Mouse (Mus musculus) thymus, adult 2 months (tissue): Measurements from ENCODE around the gene Map1lc3a.

Experiments used
- CTCF ChIP-seq: fragments of 200-500 bp; IDR thresholded peaks from 2 replicates; pipeline ENCODE4 v1.5.1; 2012; ENCODE audit warnings: mild to moderate bottlenecking, control low read depth, low read length, moderate library complexity, borderline replicate concordance; ENCODE audit not compliant: control insufficient read depth, poor library complexity, insufficient read depth; ENCODE audit errors: extremely low read depth
- POLR2A ChIP-seq: fragments of 200-500 bp; IDR thresholded peaks from 2 replicates; pipeline ENCODE4 v1.6.1; 2012; ENCODE audit warnings: mild to moderate bottlenecking, low read length, control low read depth, moderate library complexity; ENCODE audit not compliant: control insufficient read depth, poor library complexity, insufficient read depth; ENCODE audit errors: extremely low read depth

DNA sequence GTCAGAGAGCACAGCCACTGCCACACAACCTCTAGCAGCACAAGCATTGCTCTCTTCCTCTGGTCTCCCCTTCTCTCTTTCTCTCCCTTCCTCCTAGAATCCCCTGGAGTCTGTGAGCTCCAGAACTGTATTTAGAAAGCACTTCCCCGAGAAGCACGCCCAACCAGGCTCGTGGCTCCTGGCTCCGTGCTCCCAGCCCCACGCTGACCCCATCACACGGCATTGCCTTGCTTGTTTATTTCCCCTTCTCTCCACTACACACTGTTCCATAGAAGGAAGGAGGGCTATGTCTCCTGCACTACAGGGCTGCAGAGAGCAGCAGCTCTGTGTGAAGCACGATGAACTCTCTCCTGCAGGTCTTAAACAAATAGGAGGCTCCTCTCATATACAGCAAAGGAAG lies 8.6 kb downstream of the Map1lc3a start:
- no peak for TF ChIP-seq CTCF
- no peak for TF ChIP-seq POLR2A
